10 mouse cellular contexts compared by ENCODE assay signal in the genomic region with DNA sequence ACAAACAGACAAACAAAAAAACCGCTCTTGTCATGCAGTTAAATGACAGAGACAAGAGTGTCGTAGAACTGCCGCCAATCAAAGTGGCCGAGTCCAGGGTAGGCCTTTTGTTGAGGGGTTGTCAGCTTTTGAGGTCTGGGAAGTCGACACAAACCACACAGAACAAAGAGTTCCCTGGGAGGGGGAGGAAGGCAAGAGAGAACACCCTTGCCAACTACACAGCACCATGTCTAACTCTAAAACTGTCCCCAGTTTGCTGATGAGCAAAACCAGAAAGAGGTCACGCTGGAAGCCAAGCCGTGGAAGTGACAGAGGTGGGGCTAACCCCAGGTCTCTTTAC.
DNase-seq lines count a peak whose midpoint lies in the region; ATAC-seq lines count a peak whose summit lies in the region.
"Had no signal": no experiment of that assay in that cellular context is flagged by ENCODE, and none has a peak within 500 bp of the region (broad histone marks: within the 10 kb centered on the region; RNA-seq: fewer than 3 reads in every experiment).

No protein-coding gene starts in this region.

- peak overlapping the region; percentile 42; the same call in 1 of the 2 replicates for H3K9ac ChIP-seq in heart, embryonic 13.5 days
- no peak overlapping the region; the same call in 1 of the 2 replicates for H3K9ac ChIP-seq in forebrain, embryonic 13.5 days

- H3K4me1 ChIP-seq in heart, embryonic 13.5 days, result peaks cover 26% of the 10 kb centered on the region
- peaks cover 37% of the 10 kb centered on the region for H3K4me1 ChIP-seq in forebrain, embryonic 13.5 days
- H3K4me1 ChIP-seq in limb, embryonic 10.5 days, result peaks cover 17% of the 10 kb centered on the region

- 51% methylated on average over 7 of the region's 7 CpGs for WGBS in heart, embryonic 13.5 days
- WGBS in forebrain, embryonic 13.5 days, result 16% methylated on average over 7 of the region's 7 CpGs
- WGBS in limb, embryonic 10.5 days, result 33% methylated on average over 7 of the region's 7 CpGs

- H3K36me3 ChIP-seq in heart, embryonic 13.5 days, result no peaks in the 10 kb centered on the region
- no peaks in the 10 kb centered on the region for H3K36me3 ChIP-seq in forebrain, embryonic 13.5 days (ENCODE audit: poor library complexity, severe bottlenecking)
- H3K36me3 ChIP-seq in limb, embryonic 10.5 days, result no peaks in the 10 kb centered on the region

- no peak for ATAC-seq in heart, embryonic 13.5 days (ENCODE audit: extremely low read depth, insufficient number of reproducible peaks, low FRiP score, low TSS enrichment)
- peak; percentile 57 for ATAC-seq in forebrain, embryonic 13.5 days

- no peaks in the 10 kb centered on the region for H3K9me3 ChIP-seq in heart, embryonic 13.5 days
- no peaks in the 10 kb centered on the region for H3K9me3 ChIP-seq in forebrain, embryonic 13.5 days (replicated peaks)
- no peaks in the 10 kb centered on the region for H3K9me3 ChIP-seq in limb, embryonic 10.5 days (replicated peaks)

- no peak overlapping the region for H3K27ac ChIP-seq in heart, embryonic 13.5 days (replicated peaks)
- H3K27ac ChIP-seq in forebrain, embryonic 13.5 days, result peak overlapping the region; percentile 60
- peak overlapping the region; percentile 66; the same call in 1 of the 2 replicates for H3K27ac ChIP-seq in limb, embryonic 10.5 days

- H3K27me3 ChIP-seq in heart, embryonic 13.5 days (replicated peaks), result no peaks in the 10 kb centered on the region
- no peaks in the 10 kb centered on the region for H3K27me3 ChIP-seq in forebrain, embryonic 13.5 days
- H3K27me3 ChIP-seq in limb, embryonic 10.5 days (ENCODE audit: low read depth, poor library complexity, severe bottlenecking), result 0 out of 2 replicates have a peak, but pooled peaks cover 3% of the 10 kb centered on the region

- H3K4me3 ChIP-seq in heart, embryonic 13.5 days, result no peak overlapping the region
- no peak overlapping the region for H3K4me3 ChIP-seq in forebrain, embryonic 13.5 days
- H3K4me3 ChIP-seq in limb, embryonic 10.5 days, result no peak overlapping the region

- no peak overlapping the region for H3K4me2 ChIP-seq in heart, embryonic 13.5 days
- H3K4me2 ChIP-seq in forebrain, embryonic 13.5 days, result peak overlapping the region; percentile 37; the same call in 1 of the 2 replicates

- DNase-seq in heart, adult 8-10 months (ENCODE audit: low spot score), result no peak
- DNase-seq in limb, embryonic 10.5 days (ENCODE audit: low spot score), result peak; percentile 32
- DNase-seq in neural tube, embryonic 10.5 days (ENCODE audit: extremely low spot score, low spot score), result peak; percentile 39
- no peak for DNase-seq in layer of hippocampus, adult 8-10 months (ENCODE audit: low spot score in 2 of 2)
- DNase-seq in retina, postnatal 1 day, result no peak
- no peak for DNase-seq in embryo, embryonic 10 days (ENCODE audit: low spot score)
- DNase-seq: adrenal gland, adult 8-10 months; thymus, postnatal 25 days had no signal

Comparison
In these comparisons a context has a peak if more than half of its experiments do, and no peak if none do; other contexts are left out.
1. DNase-seq: peak in limb, embryonic 10.5 days (single experiment) and neural tube, embryonic 10.5 days (single experiment); none in heart, adult 8-10 months (single experiment), layer of hippocampus, adult 8-10 months (0 of 2), retina, postnatal 1 day (single experiment) and embryo, embryonic 10 days (single experiment).